Mouse (Mus musculus) Muller cell, postnatal 12 days (primary cell): Measurements from ENCODE around the gene Lcp2.

Experiments used
- DNase-seq: peaks from one replicate; pipeline ENCODE4 v3.0.0-alpha.2; 2015; ENCODE audit errors: inconsistent ontology term

Lcp2 gene

DNA sequence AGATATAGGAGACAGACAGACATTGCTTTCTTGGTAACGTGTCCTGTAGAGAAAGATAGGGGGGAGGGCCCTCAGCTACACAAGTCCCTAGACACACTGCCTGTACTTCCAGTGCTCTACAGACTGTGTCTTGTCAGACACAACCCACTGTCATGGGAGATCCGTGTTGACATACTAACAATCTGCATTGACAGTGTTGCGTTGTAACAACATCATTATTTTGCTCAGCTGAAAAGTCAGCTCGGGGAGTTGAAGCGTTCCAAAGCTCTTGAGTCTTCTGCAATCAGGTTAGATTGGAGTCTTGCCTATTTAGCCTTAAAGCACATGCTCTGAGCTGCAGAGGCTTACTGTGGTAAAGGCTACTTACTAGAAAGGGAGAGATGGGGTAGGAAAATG is 820 bp downstream of the Lcp2 start:
- DNase-seq = no peak

GRCm38 (mm10) chr11:34048375-34049124 is 1.8 kb downstream of the Lcp2 start:
- no peak for DNase-seq

- no peak for DNase-seq
These were observed 2.3 kb downstream of the Lcp2 start for GRCm38 (mm10) chr11:34049125-34049379.

GRCm38 (mm10) chr11:34050063-34050462 is 3.3 kb downstream of the Lcp2 start:
- DNase-seq = no peak

DNA sequence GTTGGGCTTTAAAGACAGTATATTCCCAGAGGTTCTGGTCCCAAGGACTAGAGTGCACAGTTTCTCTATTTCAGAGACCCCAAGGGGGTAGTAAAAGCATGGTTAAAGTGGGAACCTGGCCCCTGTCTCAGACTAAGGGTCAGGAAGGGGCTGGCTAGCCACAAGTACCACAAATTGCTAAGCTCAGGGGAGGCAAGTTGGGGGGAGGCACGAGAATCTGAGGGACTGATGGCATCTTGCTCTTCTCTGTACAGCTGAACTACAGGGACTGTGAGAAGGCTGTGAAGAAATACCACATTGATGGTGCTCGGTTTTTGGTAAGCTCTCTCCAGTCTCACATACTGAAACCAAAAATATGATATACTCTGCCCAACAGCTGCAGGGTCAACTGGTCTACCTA is 3.9 kb downstream of the Lcp2 start:
- DNase-seq = no peak

DNA sequence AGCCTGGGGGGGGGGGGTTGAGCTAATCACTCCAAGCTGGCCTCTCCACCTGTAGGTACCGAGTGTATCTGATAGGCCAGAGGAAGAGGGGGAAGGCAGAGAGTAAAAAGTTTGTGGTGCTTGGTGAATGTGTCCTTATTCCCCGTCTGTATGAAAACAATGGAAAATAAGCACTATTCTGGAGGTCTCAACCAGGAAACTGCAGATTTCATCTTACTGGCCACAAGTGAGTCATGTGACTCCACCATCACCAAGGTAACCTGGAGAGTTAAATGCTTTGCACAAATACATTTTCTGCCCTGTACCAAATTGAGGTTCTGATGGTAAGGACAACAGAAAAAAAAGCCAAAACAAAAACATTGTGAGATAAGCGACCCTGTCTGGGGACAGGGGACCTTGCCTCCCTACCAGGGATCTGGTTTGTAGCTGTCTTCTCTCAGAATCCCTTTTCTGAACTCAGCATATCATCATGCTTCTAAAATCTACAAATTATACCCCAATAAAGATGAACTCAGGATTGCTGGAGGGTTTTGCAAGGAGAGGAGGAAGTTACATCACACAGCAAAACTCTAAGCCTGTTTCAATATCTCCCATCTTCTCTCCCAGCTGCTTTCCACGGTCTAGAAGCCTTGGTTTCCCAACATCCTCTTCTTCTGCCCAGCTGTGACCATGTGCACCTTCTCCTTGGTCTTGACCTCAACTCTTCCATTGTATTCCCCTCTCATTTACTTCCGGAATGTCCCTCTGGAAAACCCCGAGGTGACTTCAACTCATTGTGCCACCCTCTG is 6.5 kb downstream of the Lcp2 start:
- DNase-seq = no peak

GRCm38 (mm10) chr11:34054031-34054727 is 7.5 kb downstream of the Lcp2 start:
- no peak for DNase-seq

- DNase-seq = no peak
These were observed 10.0 kb downstream of the Lcp2 start for GRCm38 (mm10) chr11:34056715-34057114.

DNA sequence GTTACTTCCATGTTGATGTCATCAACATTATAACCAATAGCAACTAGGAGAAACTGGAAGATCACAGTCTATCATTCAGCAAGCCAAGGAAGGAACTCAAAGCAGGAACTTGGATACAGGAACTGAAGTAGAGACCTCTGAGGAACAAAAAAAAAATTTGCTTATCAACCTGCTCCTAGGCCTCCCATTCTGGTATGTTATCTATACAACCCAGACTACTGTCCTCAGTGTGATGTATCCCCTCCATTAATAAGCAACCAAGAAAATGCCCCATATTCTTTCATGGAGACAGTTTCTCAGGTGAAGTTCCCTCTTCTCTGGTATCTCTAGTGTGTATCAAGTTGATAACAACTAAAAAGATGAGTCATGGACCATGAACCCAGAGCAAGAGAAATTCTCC is 11.6 kb downstream of the Lcp2 start:
- no peak for DNase-seq

DNA sequence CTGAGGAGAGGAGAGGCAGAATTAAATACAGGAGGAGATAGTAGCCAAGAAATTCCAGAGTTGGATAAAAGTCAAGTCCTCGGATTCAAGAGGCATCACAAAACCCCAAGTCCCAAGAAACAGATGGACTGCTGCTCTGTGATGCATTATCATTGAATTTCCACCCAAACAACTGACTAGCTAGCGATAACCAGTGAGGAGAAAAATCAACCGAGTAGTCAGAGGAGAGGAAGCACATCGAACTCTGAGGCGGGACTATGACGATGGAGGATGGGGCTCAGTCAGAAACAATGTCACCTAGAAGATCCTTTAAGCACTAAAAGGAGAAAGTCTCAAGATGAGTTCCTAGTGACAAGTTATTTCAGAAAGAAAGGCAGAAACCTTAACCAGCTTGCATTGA is 12.2 kb downstream of the Lcp2 start:
- no peak for DNase-seq

DNA sequence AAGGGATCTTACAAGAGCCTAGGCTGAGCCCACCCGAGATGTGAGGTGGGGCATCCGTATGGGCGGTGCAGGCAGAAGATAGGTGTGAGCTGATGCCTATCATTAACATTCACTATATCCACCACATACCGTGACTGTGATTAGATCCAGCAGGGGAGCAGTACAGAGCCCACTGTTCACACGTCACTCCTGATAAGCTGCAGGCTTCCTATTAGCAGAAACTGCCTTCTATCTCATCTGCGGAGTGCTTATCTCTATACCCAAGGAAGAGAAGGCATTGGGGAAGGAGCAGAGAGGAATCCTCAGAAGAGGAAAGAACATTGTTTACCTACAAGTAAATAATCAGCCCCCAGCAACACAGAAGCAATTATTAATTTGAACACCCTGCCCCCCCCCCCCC is 15.0 kb downstream of the Lcp2 start:
- DNase-seq = no peak

GRCm38 (mm10) chr11:34063257-34063656 is 16.5 kb downstream of the Lcp2 start:
- DNase-seq = no peak

GRCm38 (mm10) chr11:34063702-34064485 is 17.2 kb downstream of the Lcp2 start:
- no peak for DNase-seq

DNA sequence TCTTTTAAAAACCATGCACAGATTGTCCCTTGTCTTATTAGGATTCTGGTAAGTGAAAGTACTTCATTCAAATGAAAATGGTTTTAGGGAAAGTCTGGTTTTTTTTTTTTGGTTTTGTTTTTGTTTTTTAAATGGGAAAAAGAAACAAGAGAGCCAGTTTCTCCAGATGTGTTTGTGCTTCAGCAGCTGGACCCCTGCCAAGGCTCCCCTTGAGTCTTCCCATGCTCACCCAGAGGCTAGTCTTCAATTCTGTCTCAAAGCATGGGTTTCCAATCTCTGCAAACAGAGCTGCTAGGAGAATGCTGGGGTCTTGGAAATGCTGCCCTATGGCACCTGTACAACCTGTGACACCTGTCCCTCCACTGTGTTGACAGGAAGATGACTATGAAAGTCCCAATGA is 23.9 kb downstream of the Lcp2 start:
- DNase-seq = no peak

GRCm38 (mm10) chr11:34072309-34072708 is 25.6 kb downstream of the Lcp2 start:
- DNase-seq = peak; percentile 44

DNA sequence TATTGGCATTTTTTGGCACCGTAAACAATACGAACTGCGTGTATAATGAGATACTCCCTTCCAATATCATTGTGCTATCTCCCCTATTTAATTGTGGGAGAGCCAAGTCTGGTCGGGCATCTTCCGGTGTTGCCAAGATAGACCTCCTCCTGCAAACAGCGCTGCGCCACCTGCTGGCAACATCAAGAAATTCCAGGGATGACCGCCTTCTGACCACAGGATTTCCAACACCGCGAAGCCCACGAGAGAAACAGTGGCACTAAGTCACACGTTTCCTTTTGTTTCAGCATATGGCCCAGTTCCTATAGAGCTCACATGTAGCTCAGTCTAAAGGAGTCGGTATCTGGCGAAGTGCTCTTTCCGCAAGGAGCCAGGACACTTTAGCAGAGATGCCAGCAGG is 27.1 kb downstream of the Lcp2 start:
- peak; percentile 59 for DNase-seq

- no peak for DNase-seq
These were observed 31.1 kb downstream of the Lcp2 start for GRCm38 (mm10) chr11:34077870-34078269.

- DNase-seq = no peak
These were observed 31.9 kb downstream of the Lcp2 start for GRCm38 (mm10) chr11:34078581-34078980.

DNA sequence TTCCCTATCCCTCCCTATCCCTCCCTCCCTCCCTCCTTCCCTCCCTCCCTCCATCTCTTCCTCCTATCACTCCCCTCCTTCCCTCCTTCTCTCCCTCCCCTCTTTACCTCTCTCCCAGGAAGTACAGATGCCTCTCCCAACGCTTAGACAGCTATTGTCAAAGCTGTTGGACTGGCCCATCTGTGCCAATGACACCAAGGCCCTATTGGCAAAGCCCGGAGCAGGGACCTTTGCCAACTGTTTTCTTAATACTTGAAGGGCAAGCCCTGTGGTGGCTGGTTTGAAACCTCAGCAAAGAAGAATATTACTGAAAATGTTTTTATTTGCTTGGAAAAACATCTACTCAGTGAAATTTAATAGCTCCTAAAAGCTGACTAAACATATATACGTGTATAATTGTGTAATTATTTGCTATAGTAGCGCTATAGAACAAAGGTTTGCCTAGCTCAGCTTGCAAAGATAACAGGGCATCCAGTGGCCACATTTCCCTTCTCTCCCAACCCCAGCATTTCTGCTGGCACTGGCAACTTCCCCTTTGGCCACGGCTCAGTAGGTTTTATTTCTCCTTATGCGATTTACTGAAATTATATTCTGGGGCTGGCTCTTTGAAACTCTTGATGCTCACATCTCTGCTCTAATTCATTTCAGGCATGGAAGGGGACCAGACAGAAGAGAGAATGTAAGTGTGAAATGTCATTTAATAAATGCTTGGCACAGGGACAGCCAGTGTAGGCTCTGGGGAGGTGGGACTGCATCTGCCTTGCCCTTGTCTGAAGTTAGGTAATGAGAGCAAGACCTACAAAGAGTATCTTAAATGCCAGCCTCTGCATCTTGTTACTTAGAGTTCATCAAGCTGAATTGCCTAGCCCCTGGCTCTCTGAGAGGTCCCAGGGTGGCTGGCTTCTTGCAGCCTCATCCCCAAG is 33.1 kb downstream of the Lcp2 start:
- no peak for DNase-seq

DNA sequence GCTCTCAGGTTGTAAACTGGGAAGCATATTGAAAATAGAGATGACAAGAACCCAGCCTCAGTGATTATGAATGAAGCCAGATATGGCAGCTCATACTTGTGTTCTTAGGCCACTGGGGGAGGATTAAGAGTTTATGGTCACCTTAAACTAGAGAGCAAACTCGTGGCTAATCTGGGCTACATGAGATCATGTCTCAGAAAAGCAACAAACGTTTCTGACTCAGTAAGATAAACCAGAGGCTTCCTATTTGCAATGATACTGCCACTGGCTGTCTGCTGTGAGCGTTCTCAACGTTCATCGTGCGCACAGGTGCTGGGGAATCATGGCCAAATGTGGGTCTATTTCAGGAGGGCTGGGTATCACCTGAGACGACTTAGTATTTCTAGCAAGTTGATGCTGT is 37.1 kb downstream of the Lcp2 start:
- no peak for DNase-seq

GRCm38 (mm10) chr11:34084639-34085038 is 37.9 kb downstream of the Lcp2 start:
- DNase-seq = no peak
